Mouse (Mus musculus): ENCODE data around the gene Tgfb2.

Gene Tgfb2

DNA sequence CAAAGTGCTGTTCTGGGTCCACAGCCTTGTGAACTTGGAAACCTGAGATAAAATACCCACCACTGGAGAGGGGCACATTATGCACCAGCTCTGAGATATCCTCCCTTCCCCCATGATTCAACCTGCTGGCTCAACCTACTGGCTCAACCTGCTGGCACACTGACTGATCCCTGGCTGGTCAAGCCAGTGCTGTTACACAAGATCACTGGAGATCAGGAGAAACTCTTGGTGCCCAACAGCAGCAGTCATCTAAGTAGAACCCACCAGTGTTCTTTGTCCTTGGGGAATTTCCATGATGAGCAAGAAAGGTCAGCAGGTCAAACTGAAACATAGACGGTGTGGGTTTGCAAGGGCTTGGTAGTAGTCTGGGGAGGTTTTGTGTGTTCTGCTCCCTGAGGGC lies 49.6 kb downstream of the Tgfb2 start:
- in situ Hi-C loops (cut with MboI) = no loop called here

DNA sequence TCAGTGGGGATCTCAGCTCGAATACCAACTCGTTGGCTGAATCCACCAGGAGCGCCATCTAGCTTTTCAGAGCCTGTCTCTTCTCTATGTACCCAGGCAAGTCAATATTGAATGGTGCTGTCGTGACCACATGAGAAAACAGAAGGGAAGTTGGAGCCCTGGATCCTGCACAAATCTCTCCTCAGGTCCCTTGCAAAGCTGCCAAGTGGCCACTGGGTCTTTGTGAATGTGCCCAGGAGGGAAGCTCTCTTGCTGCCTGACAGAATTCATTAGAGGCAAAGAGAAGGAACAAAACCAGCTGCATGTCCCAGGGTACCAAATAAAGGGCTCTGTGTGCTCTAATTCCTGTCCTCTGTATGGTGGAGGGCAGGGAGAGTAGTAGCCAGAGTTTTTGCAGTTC lies 50.7 kb downstream of the Tgfb2 start:
- in situ Hi-C loops (cut with MboI) = no loop called here

DNA sequence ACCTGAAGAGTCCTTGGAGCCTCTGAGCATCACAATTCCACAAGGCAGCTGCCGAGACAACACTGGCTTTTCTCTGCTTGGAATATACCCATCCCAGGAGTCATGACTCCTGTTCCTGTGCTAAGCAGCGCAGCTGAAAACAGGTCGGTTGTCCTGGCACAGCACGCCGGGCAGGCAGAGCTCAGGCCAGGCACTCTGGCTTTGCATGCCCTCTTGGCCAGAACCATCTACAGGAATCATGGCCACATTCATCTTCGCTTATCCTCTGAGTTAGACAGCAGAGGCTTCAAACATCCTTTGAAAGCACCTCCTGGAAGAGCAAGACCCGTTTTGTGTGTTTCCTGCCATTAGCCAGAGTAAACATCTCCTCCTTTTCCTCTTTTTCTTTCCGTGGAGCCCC lies 53.6 kb downstream of the Tgfb2 start:
- in situ Hi-C loops (cut with MboI) = no loop called here

DNA sequence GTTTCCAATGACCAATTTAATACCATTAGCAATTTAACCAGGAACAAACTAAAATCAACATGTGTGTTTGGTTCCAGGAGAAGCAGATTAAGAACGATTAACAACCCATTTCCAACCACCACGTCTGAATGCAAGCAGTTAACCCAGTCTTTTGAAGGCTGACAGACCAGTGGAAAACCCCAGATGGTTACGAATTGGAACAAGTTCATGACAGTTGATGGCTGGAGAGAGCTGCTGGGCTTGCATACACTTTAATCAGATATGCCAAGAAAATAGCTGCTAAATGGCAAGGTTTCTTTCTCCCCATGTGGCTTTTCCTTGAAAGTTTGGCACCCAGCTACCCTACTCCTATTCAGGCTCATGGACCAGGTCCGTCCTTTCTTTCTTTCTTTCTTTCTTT lies 55.8 kb downstream of the Tgfb2 start:
- in situ Hi-C loops (cut with MboI) = no loop called here

DNA sequence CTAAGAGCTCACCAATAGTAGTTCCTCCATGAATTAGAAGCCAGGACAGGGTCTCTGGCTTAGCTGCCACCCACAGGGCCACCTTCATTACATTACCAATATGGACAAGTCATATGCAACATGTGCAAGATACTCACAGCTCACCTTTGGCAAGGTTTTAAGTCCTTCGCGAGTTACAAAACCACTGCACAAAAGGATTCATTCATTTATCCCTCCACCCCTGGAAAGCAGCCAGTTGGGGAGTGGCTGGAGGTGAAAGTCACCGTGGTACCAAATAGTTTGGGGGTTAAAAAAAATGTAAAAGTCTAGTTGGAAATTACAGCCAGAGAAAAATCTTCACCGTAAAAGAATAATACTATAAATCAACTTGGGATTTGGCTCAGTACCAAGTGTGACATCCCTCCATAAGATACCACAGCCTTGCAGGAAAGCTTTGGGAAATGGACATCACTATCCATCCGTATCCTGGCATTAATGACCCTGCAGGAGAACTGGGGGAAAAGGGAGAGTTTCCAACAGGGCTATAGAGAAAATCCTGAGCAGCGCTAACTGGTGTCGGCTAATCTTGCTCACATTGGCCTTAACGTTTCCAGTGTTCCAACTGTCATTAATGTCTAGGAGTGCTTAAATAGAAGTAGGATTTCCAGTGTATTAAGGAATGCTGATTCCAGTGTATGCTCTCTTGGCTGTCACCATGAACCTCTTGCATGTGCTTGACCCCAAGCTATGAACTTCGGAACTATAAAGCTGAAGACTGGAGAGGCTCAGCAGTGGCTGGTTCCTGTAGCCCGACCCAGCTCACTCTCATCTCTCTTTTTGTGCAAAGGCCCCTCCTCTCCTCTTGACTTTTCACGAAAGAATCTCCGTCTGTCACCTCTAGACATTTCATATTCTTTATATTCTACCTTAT lies 68.2 kb downstream of the Tgfb2 start:
- in situ Hi-C loops (cut with MboI) = no loop called here

DNA sequence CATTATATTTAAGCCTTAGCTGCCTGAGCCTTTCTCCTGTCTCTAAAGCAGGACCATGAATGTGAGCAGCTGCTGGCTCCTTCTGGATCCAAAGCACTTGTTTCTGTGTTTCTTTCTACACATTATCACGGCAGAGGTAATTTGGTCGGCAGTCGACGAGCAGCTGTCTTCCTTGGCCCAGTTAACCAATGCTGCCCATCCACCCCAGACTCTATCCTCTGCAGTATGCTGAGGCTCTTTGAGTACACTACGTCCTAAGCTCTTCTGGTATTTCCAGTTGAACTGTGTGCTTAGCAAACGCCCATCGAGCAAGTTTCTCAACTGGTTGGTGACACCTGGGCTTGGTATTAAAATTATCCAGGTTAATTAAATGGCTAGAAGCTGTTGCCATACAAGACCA lies 70.7 kb downstream of the Tgfb2 start:
- in situ Hi-C loops (cut with MboI) = no loop called here

DNA sequence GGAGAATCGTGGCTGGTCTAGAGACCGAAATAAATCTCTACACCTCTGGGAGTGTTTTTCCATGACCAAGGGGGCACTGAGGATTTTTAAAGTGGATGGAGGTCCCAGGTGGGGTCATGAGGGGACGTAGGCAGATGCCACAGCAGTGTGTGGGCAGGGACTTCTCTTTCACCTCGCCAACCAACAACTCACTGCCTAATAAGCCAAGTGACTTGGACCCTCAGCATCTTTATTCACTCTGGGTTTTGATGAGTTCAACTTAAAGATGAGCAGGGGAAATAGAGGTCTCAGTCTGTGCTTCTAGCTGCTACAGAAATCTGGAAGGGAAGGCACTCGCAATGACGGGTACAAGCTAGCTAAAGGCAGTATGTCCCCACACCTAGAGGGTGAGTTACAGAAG lies 74.3 kb downstream of the Tgfb2 start:
- in situ Hi-C loops (cut with MboI) = no loop called here

DNA sequence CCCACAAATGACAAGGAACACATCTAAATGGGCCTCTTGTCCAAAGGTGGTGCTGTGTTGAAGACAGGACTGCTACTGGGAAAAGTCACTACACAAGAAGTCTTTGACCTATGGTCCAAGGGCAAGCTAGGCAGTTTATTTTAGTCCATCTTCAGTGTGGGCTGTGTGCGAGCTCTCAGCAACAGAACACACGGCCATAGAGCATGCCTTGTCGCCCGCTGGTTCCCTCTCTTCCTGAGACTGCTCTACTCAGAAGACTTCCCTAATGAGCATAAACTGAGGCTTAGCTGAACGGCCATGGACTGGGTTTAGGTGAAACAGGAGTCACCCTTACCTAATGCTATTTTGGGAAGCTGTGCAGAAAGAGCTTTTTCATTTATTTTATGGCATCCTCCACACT lies 74.8 kb downstream of the Tgfb2 start:
- in situ Hi-C loops (cut with MboI) = no loop called here

DNA sequence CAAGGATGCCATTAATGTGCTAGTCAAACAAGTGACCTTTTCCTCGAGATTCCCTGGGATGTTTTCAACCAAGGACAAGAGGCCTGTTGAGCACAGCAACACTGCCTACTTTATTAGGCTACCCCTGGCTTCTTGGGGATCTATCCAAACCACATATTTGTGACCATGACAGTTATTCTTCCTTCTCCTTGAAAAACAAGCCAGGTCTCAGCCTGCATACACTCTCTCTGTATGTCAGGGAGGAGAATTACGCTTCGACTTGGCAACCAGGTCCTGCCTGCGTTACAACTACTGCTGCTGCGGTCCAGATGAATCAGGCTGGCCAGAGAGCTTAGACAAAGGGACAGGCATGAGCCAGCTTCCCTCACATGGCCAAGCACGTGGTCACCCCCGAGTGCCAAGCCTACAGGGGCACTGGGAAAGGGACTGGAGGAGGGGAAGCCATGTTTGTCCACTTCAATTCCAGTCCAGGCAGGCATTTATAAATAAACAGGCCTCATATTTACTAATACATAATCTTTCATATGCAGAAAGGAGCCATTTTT lies 78.3 kb downstream of the Tgfb2 start:
- in situ Hi-C loops (cut with MboI) = no loop called here

DNA sequence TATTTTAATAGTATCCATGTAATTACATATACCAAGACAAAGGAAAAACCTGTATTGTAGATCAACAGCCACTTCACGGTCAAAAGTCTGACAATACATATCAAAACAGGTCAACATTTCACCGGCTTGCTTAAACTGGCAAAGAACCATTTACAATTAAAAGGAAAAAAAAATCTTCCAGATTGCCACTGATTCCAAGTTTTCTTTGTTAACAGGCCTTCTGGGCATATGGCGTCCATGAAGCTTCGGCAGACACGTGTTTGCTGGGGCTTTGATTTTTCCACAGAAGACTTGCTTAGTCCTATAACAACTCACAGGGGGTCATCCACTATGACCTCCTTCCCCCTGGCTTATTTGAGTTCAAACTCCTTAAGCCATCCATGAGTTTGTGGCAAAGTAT lies 81.3 kb downstream of the Tgfb2 start:
- in situ Hi-C loops (cut with MboI) = no loop called here

DNA sequence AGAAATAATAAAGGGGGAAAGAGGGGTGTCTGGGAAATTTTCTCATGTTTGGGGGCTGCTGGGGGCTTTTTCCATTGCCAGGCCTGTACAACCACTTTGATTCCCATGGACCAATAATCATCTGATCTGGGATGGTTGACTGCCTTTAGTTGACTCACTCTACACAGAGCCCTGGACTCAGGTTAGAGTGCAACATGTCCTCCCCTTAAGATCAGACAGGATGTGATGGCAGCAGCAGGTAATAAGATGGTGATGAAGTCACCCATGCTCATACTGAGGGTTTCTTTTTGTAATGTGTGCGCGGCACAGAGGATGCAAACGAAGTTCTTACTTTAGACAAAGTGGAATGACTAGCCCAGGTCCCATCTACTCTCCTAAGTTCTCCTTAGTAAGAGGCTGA lies 84.0 kb downstream of the Tgfb2 start:
- in situ Hi-C loops (cut with MboI) = no loop called here

DNA sequence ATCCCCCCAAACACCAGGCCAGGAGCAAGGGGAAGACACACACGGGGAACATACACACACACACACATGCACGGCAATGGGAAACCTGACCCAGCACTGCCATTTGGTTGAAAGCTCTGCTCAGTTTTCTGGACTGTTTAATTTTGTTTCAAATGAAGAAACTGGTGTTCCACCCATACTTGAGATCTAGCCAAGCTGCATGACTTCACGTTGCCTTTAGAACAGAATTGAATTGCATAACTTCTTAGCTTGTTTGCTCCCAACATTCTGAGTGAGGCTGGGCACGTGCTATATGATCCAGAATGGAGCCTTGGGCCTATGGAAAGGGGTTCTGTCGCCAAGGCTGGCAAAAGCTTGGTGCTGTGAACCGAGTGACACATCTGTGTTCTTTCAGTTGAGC lies 87.5 kb downstream of the Tgfb2 start:
- in situ Hi-C loops (cut with MboI) = no loop called here

DNA sequence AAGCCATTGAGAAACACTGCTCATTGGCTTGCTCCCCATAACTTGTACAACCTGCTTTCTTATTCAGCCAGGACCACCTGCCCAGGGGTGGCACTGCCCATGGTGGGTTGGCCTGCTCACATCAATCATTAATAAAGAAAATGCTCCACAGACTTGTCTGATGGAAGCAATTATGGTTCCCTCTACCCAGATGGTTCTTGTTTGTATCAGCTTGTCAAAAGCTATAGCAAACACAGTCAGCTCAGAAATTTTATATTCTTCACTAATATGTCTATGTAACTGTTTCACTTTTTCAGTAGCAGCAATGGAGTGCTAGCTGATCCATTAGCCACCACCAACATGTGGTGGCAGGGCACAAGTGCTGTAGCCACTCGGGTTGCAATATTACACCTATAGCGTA lies 94.4 kb downstream of the Tgfb2 start:
- in situ Hi-C loops (cut with MboI) = no loop called here

DNA sequence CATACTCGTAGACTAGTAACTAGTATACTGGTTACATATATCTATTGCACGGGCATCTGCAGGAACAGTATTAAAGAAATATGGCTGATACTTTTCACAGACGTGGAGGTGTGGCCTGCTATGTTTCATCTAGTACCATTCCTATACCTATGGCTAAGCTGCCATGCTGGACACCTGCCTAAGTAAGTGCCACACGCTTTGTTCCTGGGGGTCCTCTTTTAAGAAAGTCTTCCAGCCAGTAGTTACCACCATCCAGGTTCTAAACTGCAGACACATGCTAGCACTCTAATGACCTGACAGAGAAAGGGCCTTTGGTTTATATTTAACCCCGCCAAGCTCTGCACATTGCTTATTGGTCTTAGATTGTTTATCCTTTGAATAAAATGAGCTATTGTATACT lies 95.3 kb downstream of the Tgfb2 start:
- in situ Hi-C loops (cut with MboI) = no loop called here

DNA sequence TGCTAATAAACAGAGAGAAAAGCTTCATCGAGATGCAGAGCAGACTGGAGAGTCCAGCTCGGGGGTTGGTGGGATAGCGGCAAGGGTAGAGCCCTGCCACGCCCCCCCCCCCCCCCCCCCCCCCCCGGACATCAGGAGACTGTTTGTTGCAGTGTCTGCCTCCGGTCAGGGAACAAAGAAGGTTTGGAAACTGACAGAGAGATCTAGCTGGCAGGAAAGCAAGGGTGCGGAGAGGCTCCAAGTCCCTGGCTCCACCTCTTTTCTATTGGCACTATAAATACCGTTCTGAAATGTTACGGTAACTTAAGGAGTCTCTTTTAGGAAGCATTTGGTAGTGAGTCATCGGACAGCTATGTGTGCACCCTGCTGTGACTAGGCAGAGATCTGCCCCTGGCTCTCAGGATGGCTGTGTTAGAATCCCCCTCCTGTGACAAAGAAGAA lies 96.0 kb downstream of the Tgfb2 start:
- in situ Hi-C loops (cut with MboI) = no loop called here

DNA sequence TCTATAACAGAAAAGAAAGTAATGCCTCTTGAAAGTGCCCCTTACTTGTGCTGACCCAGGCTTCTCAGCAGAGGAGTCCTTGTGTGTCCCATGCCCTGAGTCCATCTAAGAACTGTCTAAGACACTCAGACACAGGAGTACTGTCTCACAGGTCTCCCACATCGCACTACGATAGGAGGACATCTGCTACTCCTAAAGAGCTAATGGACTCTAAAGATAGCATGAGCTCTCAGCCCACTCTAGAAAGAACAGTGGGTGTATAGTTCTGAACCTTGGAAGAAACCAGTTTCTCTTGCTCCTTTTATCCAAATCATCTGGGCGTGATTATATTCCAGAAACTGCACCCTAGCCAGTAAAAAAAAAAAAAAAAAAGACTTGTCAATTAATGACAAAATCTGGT lies 97.7 kb downstream of the Tgfb2 start:
- in situ Hi-C loops (cut with MboI) = no loop called here

DNA sequence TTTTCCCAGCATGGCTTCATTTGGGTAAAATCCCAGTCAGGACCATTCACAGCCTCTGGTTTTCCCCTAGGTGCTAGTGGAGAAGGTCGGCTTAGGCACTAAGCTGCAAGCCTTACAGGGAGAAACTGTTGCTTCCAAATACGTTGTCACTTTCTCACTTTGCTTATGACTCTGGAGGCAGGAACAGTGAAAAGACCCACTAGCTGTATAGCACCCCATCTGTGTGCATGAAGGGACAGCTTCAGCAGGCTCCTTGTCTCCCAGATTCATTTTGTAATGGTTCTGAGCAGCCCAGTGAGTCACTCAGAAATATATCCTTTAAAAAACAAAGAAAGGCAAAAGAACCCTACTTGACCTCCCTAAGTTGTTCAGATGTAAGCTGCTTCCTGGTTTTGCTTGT lies 100.2 kb downstream of the Tgfb2 start:
- in situ Hi-C loops (cut with MboI) = no loop called here

DNA sequence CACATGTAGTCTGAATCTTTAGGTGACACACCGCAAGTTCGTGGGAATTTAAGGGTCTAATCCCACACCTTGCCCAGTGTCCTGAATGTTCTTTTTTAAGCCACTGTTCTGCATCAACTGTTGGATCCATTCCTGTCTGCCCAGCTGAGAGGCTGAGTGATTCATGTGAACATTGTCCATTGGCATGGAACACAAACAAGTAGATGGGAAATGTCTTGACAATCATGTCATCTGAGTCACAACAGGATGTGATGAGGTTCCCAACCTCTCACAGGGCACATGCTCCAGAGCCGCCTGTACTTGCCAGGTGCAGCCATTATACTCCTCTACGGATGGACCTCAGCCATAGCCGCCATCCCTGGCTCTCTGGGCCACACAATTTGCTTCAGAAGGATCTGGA lies 101.7 kb downstream of the Tgfb2 start:
- in situ Hi-C loops (cut with MboI) = no loop called here

DNA sequence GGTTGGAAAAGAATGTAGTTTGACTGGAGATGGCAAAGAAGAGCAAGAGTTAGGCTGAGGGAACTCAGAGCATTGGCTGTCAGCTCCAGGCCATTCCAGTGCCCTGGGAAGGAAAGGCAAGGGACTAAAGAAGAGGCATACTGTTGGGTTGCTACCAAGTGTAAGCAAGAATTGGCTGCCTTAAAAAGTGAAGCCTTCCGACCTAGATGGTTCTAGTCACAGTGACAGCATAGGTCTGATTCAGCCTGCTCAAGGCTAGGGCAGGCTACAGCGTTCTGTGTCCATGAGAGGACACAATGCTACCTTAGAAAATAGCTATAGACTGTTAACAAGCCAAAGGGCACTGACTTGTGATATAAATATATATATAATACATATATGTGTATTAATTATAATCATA lies 117.6 kb downstream of the Tgfb2 start:
- in situ Hi-C loops (cut with MboI) = no loop called here

DNA sequence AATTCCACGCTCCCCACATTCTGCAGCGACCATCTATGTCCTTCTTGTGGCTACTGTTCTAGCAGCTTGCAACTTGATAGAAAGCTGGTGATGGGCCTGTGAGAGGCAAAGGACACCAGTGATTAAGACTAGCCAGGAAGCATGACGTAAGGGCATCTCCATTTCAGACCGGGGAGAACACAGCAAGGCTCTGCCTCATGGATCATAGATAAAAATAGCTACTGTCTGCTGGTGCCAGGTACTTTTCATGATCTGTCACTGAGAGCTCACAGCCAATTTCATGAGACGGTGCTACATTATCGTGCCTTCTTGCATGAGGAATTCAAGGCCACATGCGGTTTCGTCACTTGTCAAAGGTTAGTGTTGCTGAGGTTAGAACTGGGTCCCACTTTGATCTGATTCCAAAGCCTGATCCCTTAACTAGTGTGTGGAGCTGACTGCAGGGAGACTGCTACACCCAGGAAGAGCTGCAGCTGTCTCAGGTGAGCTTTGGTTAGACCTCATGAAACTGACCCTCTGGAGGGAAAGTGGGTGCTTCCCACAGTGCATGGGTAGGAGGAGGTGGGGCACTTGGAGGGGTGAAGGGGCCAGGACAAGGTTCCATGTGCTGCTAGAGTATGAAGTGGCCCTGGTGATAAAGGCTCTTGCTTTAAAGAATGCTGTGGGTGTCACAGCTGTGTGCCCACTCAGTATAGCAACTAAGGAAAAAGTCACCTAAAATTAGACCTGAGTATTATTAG lies 118.6 kb downstream of the Tgfb2 start:
- in situ Hi-C loops (cut with MboI) = no loop called here

DNA sequence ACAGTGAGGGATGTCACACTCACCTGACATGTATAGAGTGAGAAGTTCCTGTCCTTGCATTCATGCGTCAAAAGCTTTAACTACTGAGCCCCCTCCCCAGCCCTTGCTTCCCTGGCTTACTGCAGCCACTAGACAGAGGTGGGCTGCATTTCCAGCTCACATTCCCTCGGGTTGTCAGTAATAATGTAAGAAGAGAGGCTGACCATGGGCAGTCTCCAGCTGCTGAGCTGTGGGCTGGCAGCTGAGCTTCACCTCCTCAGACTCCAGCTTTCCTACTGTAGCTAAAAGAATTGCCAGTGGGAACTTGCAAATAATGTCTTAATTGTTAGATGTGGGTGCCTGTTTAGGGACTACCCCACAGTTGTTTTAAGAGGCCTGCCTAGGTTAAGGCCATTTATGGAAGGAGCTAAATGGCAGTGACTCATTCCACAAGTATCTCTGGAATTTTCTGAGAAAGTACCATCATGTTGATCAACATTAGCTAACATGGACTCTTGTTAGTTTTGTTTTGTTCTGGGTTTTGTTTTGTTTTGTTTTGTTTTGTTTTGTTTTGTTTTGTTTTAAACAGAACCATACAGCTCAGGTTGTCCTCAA lies 120.1 kb downstream of the Tgfb2 start:
- in situ Hi-C loops (cut with MboI) = no loop called here

DNA sequence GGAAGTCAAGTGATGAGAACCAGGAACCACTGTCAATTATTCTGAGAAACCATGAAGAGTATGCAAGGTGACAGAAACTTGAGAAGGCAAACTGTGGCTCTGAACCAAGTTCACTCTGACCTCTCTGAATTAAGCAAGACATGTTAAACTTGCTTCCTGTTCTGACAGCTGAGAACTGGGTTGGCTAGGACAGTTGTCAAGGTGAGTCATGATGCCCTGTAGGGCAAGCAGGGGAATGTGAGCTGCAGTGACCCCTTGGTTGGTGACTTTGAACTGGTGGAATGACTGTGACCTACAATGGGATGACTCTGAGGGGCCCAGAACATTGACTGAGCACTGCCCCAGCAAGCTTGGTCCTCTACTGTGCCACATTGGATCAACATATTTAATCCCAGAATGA lies 121.9 kb downstream of the Tgfb2 start:
- in situ Hi-C loops (cut with MboI) = no loop called here

DNA sequence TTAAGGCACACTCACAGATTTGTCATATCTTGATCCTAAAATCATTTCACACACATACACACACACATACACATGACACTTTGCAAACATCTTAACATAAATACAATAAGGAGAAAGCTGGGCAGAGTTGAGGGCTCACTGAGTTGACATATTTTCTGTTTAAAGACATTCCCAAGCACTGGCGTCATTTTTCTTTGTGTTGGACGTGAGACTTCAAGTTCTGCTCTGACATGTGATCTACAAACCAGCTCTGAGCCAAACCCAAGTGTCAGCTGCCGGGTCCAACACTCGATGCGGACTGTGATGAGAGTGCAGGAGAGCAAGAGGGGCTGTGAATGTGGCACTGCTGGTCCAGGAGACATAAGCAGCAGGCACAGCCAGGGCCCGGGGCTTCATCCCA lies 123.7 kb downstream of the Tgfb2 start:
- in situ Hi-C loops (cut with MboI) = no loop called here
